Mouse (Mus musculus) small intestine, adult 2 months (tissue): Measurements from ENCODE around the gene Ubtf.

ENCODE experiments used
- CTCF ChIP-seq: fragments of 200-500 bp; IDR thresholded peaks from 2 replicates; pipeline ENCODE4 v1.5.1; 2012; ENCODE audit warnings: low read depth, mild to moderate bottlenecking, control low read depth, inconsistent platforms, low read length, moderate library complexity, mixed read lengths; ENCODE audit not compliant: insufficient replicate concordance, insufficient read length; ENCODE audit errors: extremely low read depth
- POLR2A ChIP-seq: fragments of 200-500 bp; IDR thresholded peaks from 2 replicates; pipeline ENCODE4 v1.6.1; 2012; ENCODE audit warnings: low read depth, mild to moderate bottlenecking, control low read depth, inconsistent platforms, low read length, moderate library complexity

DNA sequence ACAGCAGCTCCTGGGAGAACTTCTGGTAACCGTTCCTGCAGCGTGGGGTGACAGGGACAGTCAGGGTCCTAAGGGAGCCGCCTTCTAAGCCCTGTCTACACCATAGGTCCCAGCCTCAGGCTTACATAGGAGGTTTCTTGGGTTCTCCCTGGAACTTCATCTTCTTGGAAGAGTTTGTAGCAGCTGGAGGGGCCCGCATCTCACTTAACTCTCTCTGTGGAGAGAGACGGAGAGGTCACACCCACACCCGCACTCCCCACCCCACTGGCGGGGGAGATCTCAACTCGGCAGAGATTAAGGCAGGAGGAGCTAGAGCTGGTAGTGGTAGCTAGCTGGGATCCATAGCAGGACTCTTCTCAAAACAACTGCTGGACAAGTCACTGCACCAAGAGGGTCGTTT is 11.4 kb downstream of the Ubtf start:
- TF ChIP-seq POLR2A (no peak), CTCF (no peak)
